Mouse (Mus musculus) olfactory bulb, adult 2 months (tissue): ENCODE measurements around the gene Mast4. TPM values are rescaled to one million over a fixed set of nuclear protein-coding genes. Genes with fewer than 3 reads are reported as not detected.

Experiments
- H3K27ac ChIP-seq: fragments of 200-500 bp; 2 replicates; pipeline ENCODE4 v1.5.1; 2012; ENCODE audit warnings: low read depth, low read length; ENCODE audit not compliant: insufficient read depth
- H3K4me1 ChIP-seq: fragments of 200-500 bp; 2 replicates; pipeline ENCODE4 v1.6.1; 2012; ENCODE audit warnings: low read length; ENCODE audit not compliant: control insufficient read depth, insufficient read depth
- H3K4me3 ChIP-seq: fragments of 200-500 bp; 2 replicates; pipeline ENCODE4 v1.5.1; 2012; ENCODE audit warnings: mild to moderate bottlenecking, low read depth, low read length, moderate library complexity; ENCODE audit not compliant: insufficient read depth
- CTCF ChIP-seq: fragments of 200-500 bp; IDR thresholded peaks from 2 replicates; pipeline ENCODE4 v1.5.1; 2012; ENCODE audit warnings: low read depth, mild to moderate bottlenecking, low read length, moderate library complexity; ENCODE audit not compliant: insufficient read depth
- POLR2A ChIP-seq: fragments of 200-500 bp; IDR thresholded peaks from 2 replicates; pipeline ENCODE4 v1.6.1; 2012; ENCODE audit warnings: mild to moderate bottlenecking, low read depth, low read length, moderate library complexity; ENCODE audit not compliant: insufficient read depth
- WGBS: fragments of 180-500 bp; shearing (Covaris S2); methylation state at CpG from one replicate; pipeline ENCODE4 v1.1.7; 2018; 5-methylcytosine and 5-hydroxymethylcytosine counted together
- polyA plus RNA-seq: library from polyadenylated mRNA; stranded (reverse); fragments of >200 nt; gene quantifications from 2 replicates; pipeline ENCODE4 v1.2.4, GENCODE M21; 2012; ENCODE audit warnings: low replicate concordance; ENCODE audit not compliant: missing spikeins, insufficient read depth, insufficient read length

The Mast4 gene
- polyA plus RNA-seq, 1 experiment = not detected

DNA sequence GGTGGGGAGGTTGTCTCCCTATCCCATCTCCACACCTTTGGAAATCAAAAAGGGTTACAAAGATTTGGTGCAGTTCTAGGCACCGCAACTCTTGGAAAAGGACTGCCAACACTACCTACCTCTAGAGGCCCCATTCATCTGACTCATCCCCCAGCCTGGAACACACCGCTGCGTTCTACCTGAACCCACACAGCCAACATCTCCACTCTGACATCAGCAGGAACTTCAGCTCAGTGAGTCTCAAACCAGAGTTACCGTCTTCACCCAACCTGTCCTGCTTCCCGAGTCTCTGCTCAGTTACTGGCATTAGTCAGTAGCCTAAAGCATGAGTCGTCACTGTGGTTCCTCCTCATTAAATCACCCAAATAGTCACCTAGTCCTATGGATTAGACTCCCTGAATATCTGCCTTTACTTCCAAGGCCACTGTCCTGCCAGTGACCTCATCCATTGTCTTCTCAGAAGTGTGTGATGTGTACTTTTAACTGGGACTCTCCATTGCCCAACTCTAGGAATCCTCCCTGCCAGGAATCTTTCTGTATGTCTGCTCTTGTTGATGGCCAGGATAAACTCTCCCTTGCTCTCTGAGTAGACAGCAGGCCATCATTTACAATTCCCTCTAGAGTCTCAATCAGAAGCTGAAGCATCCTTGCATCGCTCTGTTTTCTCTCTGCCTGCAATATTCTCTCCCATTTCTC lies 453.8 kb downstream of the Mast4 start:
- TF ChIP-seq CTCF (no peak), POLR2A (no peak)
- H3K4me1 ChIP-seq = peaks cover 14% of the 10 kb centered on the region
- no peak overlapping the region for H3K4me3 ChIP-seq
- 89% methylated on average over 7 of the region's 7 CpGs for WGBS
- H3K27ac ChIP-seq = no peak overlapping the region

DNA sequence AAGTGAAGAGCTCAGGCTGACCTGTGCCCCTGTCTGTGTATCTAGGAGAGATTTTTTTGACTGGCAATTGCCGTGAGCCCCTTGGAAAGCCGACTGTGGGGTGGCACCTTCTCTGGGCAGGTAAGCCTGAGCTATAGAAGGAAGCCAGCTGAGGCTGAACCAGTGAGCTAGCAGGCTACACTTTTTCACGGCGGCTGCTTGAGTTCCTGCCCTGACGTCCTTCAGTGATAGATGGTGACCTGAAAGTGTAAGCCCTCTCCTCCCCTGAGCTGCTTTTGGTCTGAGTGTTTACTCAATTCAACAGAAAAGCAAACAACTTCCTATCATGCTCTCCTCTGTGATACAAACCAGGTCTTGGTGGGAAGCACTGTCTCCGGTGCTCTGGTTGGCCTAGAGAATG lies 455.7 kb downstream of the Mast4 start:
- Histone ChIP-seq H3K4me3 (no peak overlapping the region), H3K27ac (no peak overlapping the region), H3K4me1 (peaks cover 18% of the 10 kb centered on the region)
- 79% methylated on average over 6 of the region's 6 CpGs for WGBS
- TF ChIP-seq CTCF (no peak), POLR2A (no peak)

DNA sequence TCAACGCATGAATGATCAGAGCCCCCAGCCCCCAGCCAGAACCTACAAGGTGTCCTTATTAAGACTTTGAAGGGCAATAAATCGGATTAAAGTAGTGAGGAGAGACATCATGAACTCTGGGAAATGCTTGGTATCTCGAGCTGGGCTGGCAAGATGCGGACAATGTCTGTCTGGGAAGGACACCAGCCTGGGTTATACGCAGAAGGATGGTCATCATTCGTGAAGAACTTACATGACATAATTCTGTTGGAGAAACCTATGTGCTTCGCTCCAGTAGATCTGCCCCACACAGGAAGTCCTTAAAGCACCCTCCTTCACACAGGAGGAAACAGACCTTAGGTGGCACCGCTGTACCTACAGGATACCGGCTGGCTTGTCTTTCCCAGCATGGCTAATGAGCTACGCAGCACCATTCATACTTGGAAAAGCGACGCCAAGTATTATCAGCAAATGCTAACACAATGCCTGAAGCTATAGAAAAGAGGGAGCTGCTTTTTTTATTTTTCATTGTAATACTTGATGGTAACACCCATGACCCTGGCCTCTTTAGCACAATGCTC lies 456.5 kb downstream of the Mast4 start:
- no peak for TF ChIP-seq CTCF
- no peak for TF ChIP-seq POLR2A
- H3K4me3 ChIP-seq = no peak overlapping the region
- peaks cover 18% of the 10 kb centered on the region for H3K4me1 ChIP-seq
- H3K27ac ChIP-seq = peak overlapping the region; percentile 5; the same call in 1 of the 2 replicates
- 82% methylated on average over 12 of the region's 12 CpGs for WGBS

- Histone ChIP-seq H3K4me1 (peaks cover 18% of the 10 kb centered on the region), H3K27ac (peak overlapping the region; percentile 59; the same call in 1 of the 2 replicates), H3K4me3 (no peak overlapping the region)
- no peak for TF ChIP-seq POLR2A
- TF ChIP-seq CTCF = no peak
- WGBS = 29% methylated on average over 8 of the region's 8 CpGs
These were observed 457.1 kb downstream of the Mast4 start for GRCm38 (mm10) chr13:102877154-102877553.

- H3K4me1 ChIP-seq = peaks cover 18% of the 10 kb centered on the region
- H3K4me3 ChIP-seq = no peak overlapping the region
- no peak for TF ChIP-seq CTCF
- no peak for TF ChIP-seq POLR2A
- no peak overlapping the region for H3K27ac ChIP-seq
- 82% methylated on average over 8 of the region's 8 CpGs for WGBS
These were observed 458.8 kb downstream of the Mast4 start for GRCm38 (mm10) chr13:102875520-102875919.

GRCm38 (mm10) chr13:102875144-102875476 lies 459.2 kb downstream of the Mast4 start:
- TF ChIP-seq POLR2A (no peak), CTCF (no peak)
- H3K4me1 ChIP-seq = peaks cover 20% of the 10 kb centered on the region
- WGBS = 79% methylated on average over 3 of the region's 3 CpGs
- H3K4me3 ChIP-seq = no peak overlapping the region
- no peak overlapping the region for H3K27ac ChIP-seq

GRCm38 (mm10) chr13:102874465-102875143 lies 459.7 kb downstream of the Mast4 start:
- no peak overlapping the region for H3K4me3 ChIP-seq
- 45% methylated on average over 14 of the region's 14 CpGs for WGBS
- no peak overlapping the region for H3K27ac ChIP-seq
- H3K4me1 ChIP-seq = peaks cover 20% of the 10 kb centered on the region
- TF ChIP-seq POLR2A (no peak), CTCF (no peak)

- Histone ChIP-seq H3K27ac (no peak overlapping the region; the same call in 1 of the 2 replicates), H3K4me3 (no peak overlapping the region), H3K4me1 (peaks cover 18% of the 10 kb centered on the region)
- TF ChIP-seq POLR2A = no peak
- no peak for TF ChIP-seq CTCF
- WGBS = 97% methylated on average over 5 of the region's 5 CpGs
These were observed 460.8 kb downstream of the Mast4 start for GRCm38 (mm10) chr13:102873412-102874016.

DNA sequence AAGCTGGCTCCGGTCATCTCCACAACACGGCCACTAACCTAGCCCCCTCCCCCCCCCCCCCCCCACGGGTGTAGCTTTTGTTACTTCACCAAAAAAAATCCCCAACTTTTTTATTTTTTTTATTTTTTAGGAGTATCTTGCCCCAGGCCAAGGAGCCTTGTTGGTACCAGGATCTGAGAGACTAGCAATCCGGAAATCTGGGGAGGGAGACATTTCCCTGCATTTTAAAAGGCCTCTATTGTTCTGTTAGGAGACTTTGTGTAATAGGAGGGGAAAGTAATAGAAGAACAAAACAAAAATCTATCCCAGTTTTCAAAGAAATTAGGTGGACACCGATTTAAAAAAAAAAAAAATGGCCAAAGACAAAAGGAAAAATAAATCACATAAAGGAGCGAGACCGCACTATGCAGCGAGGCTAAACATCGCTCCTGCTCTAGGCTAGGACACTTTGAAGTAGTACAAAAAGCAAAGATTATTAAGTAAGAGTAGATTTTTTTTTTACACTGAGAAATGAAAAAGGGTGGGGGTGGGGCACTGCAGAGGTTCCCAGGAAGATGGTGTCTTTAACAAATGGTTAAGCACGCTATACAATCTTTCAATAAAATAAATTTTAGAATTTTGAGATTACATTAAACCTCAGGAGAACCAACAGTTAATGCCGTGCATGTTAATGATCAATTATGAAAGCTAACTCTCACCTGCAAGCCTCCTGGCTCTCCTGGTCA lies 462.8 kb downstream of the Mast4 start:
- no peak overlapping the region for H3K4me3 ChIP-seq
- 73% methylated on average over 11 of the region's 11 CpGs for WGBS
- no peak for TF ChIP-seq CTCF
- TF ChIP-seq POLR2A = no peak
- H3K4me1 ChIP-seq = peaks cover 8% of the 10 kb centered on the region
- H3K27ac ChIP-seq = no peak overlapping the region
